In the genomic region with DNA sequence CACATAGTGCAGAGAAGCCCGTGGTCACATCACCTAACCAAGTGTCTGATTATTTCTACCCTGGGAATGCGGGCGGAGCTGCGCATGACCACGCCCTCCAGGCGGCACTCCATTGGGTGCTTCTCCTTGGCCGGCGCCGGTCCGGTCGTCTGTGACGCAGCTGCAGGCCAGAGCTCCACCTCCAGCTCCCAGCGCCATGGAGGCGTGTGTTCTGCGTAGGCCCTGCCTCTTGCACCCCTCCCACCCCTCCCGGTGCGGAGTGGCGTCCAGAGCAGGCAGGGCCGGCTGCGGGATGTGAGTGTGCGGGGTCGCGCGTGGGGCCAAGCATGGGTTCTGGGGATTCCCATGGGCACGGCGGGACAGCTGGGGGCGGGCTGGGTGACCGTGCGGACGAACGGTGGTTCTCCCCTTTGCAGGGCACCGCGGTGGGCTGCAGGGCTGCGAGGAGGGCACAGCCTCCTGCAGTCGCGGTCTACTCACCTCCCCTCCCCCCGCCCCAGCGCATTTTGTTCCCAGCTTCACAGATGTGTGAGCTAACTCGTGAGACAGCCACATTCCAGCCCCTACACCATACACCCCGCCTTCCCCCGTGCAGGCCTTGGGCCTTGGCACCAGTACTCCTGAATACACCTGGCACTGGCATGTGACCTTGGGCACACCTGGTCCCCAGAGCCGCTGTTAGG, we compare ENCODE assay signal across 8 mouse cellular contexts. TPM values are rescaled to one million over a fixed set of nuclear protein-coding genes. Genes with fewer than 3 reads are reported as not detected.
DNase-seq lines count a peak whose midpoint lies in the region; ATAC-seq and TF ChIP-seq lines count a peak whose summit lies in the region.

A gene (plus strand): TSS at position 112 of the 683 bp plus-strand sequence.

- no peak for TF ChIP-seq CTCF in bone marrow macrophage, adult 2 months (IDR thresholded peaks at IDR 0.05; ENCODE audit: low read depth, low read length)
- no peak for TF ChIP-seq CTCF in embryonic fibroblast, embryonic 13.5 days (IDR thresholded peaks at IDR 0.05; ENCODE audit: borderline replicate concordance, insufficient read depth, low read length)

- no peaks in the 10 kb centered on the region for H3K4me1 ChIP-seq in bone marrow macrophage, adult 2 months (ENCODE audit: control insufficient read depth, insufficient read depth, low read length)
- 0 out of 2 replicates have a peak, but pooled peaks cover 3% of the 10 kb centered on the region for H3K4me1 ChIP-seq in embryonic fibroblast, embryonic 13.5 days (ENCODE audit: control insufficient read depth, insufficient read depth, low read length)
- H3K4me1 ChIP-seq in kidney, embryonic 14.5 days (ENCODE audit: control insufficient read depth, insufficient read depth, low read length) = peaks cover 20% of the 10 kb centered on the region
- H3K4me1 ChIP-seq in limb, embryonic 15.5 days = peaks cover 59% of the 10 kb centered on the region

- DNase-seq in A20 (ENCODE audit: low read depth, low spot score) = peak; percentile 93
- peak; percentile 89 to 90 for DNase-seq in heart, adult 9 months (ENCODE audit: low spot score in 2 of 2)
- DNase-seq in monocyte, adult 2 months (ENCODE audit: low read depth in 1 of 2, low spot score in 2 of 2) = peak; percentile 44 to 55
- peak; percentile 86 to 87 for DNase-seq in spleen, postnatal 36 days (ENCODE audit: low spot score in 2 of 2)

- under 1% methylated on average over 42 of the region's 42 CpGs for WGBS in kidney, embryonic 14.5 days
- WGBS in limb, embryonic 15.5 days = 0% methylated on average over 36 of the region's 42 CpGs

- no peaks in the 10 kb centered on the region for H3K27me3 ChIP-seq in kidney, embryonic 14.5 days (ENCODE audit: control insufficient read depth, insufficient read depth, low read length)
- 0 out of 2 replicates have a peak, but pooled peaks cover 3% of the 10 kb centered on the region for H3K27me3 ChIP-seq in limb, embryonic 15.5 days

- H3K4me2 ChIP-seq in kidney, embryonic 14.5 days (replicated peaks; ENCODE audit: low read depth, low read length) = peak within 1 kb of the TSS; percentile 80
- peak within 1 kb of the TSS; percentile 83 for H3K4me2 ChIP-seq in limb, embryonic 15.5 days

- no peak within 1 kb of the TSS for H3K27ac ChIP-seq in bone marrow macrophage, adult 2 months (ENCODE audit: insufficient read depth, low read depth, low read length)
- no peak within 1 kb of the TSS for H3K27ac ChIP-seq in embryonic fibroblast, embryonic 13.5 days (ENCODE audit: insufficient read depth, low read length)
- peak within 1 kb of the TSS; percentile 71 for H3K27ac ChIP-seq in kidney, embryonic 14.5 days (ENCODE audit: low read depth, low read length)
- H3K27ac ChIP-seq in limb, embryonic 15.5 days = peak within 1 kb of the TSS; percentile 86

- peak; percentile 98 for ATAC-seq in kidney, embryonic 14.5 days (ENCODE audit: low FRiP score, low TSS enrichment)
- peak; percentile 90 for ATAC-seq in limb, embryonic 15.5 days (ENCODE audit: insufficient number of reproducible peaks, low FRiP score, low TSS enrichment, low read depth)

- peak within 1 kb of the TSS; percentile 47 for H3K4me3 ChIP-seq in bone marrow macrophage, adult 2 months (ENCODE audit: insufficient read depth, low read length)
- peak within 1 kb of the TSS; percentile 35 for H3K4me3 ChIP-seq in embryonic fibroblast, embryonic 13.5 days (ENCODE audit: insufficient read depth, low read length)
- peak within 1 kb of the TSS; percentile 66 for H3K4me3 ChIP-seq in kidney, embryonic 14.5 days (ENCODE audit: low read length)
- H3K4me3 ChIP-seq in limb, embryonic 15.5 days = peak within 1 kb of the TSS; percentile 63

- peak within 1 kb of the TSS; percentile 72 for H3K9ac ChIP-seq in kidney, embryonic 14.5 days (ENCODE audit: low read depth, low read length)
- H3K9ac ChIP-seq in limb, embryonic 15.5 days = peak within 1 kb of the TSS; percentile 60

- no peaks in the 10 kb centered on the region for H3K9me3 ChIP-seq in kidney, embryonic 14.5 days (ENCODE audit: control insufficient read depth, low read length)
- H3K9me3 ChIP-seq in limb, embryonic 15.5 days = no peaks in the 10 kb centered on the region

- no peaks in the 10 kb centered on the region for H3K36me3 ChIP-seq in kidney, embryonic 14.5 days (ENCODE audit: control insufficient read depth, insufficient read depth, low read length)
- no peaks in the 10 kb centered on the region for H3K36me3 ChIP-seq in limb, embryonic 15.5 days

- no peak for TF ChIP-seq POLR2A in bone marrow macrophage, adult 2 months (IDR thresholded peaks at IDR 0.05; ENCODE audit: borderline replicate concordance, low read depth, low read length)
- TF ChIP-seq POLR2A in embryonic fibroblast, embryonic 13.5 days (IDR thresholded peaks at IDR 0.05; ENCODE audit: low read depth, low read length) = peak; percentile 79

RNA-seq across cellular contexts. Expression of the gene that starts here (rescaled TPM):
- 1.6 and 2.8 TPM in 2 replicates for polyA plus RNA-seq in bone marrow macrophage, adult 2 months (2012; ENCODE audit: insufficient read depth, insufficient read length, missing spikeins)
- 5.4 TPM in 2 replicates for polyA plus RNA-seq in embryonic fibroblast, embryonic 13.5 days (2011; ENCODE audit: insufficient read length, low read depth, missing spikeins)
- 11.6 and 14.1 TPM in 2 replicates for polyA plus RNA-seq in kidney, embryonic 14.5 days (2014; fragmentation: Nextera tagmentation; extraction: Ambion mirVana)
- 13.5 and 13.9 TPM in 2 replicates for polyA plus RNA-seq in limb, embryonic 15.5 days (2015; fragmentation: Nextera tagmentation; extraction: Ambion mirVana)

Comparison
In these comparisons a context has a peak if more than half of its experiments do, and no peak if none do; other contexts are left out.
1. H3K27ac ChIP-seq: peak in kidney, embryonic 14.5 days (single experiment) and limb, embryonic 15.5 days (single experiment); none in bone marrow macrophage, adult 2 months (single experiment) and embryonic fibroblast, embryonic 13.5 days (single experiment).
2. Peak in every context shown above with its lines, with median percentiles within 50 percentile points of each other: DNase-seq and H3K4me3 ChIP-seq.